Mouse (Mus musculus): ENCODE measurements around the gene Pofut2. TPM values are rescaled to one million over a fixed set of nuclear protein-coding genes. Genes with fewer than 3 reads are reported as not detected.

The Pofut2 gene
- polyA plus RNA-seq, 1 experiment = 44.9 TPM

GRCm38 (mm10) chr10:77247048-77247447 is 12.0 kb upstream of the Pofut2 start:
- H3K27me3 ChIP-seq (ENCODE audit: control insufficient read depth, insufficient read depth, low read length) = no peaks in the 10 kb centered on the region
- no peak overlapping the region for H3K4me3 ChIP-seq (replicated peaks; ENCODE audit: insufficient read depth, low read depth, low read length)
- 65% methylated on average over 5 of the region's 5 CpGs for WGBS
- DNase-seq = no peak
- peaks cover 31% of the 10 kb centered on the region for H3K4me1 ChIP-seq (ENCODE audit: control insufficient read depth, insufficient read depth, low read length)
- H3K27ac ChIP-seq (ENCODE audit: insufficient read depth, low read length) = no peak overlapping the region
- no peak for TF ChIP-seq CTCF (IDR thresholded peaks at IDR 0.05; ENCODE audit: borderline replicate concordance, insufficient read depth, low read depth, low read length)
- no peak for TF ChIP-seq POLR2A (IDR thresholded peaks at IDR 0.05; ENCODE audit: borderline replicate concordance, insufficient read depth, low read length)

- Histone ChIP-seq H3K27me3 (ENCODE audit: control insufficient read depth, insufficient read depth, low read length) (no peaks in the 10 kb centered on the region), H3K4me3 (replicated peaks; ENCODE audit: insufficient read depth, low read depth, low read length) (no peak overlapping the region), H3K27ac (ENCODE audit: insufficient read depth, low read length) (no peak overlapping the region), H3K4me1 (ENCODE audit: control insufficient read depth, insufficient read depth, low read length) (peaks cover 37% of the 10 kb centered on the region)
- TF ChIP-seq POLR2A (IDR thresholded peaks at IDR 0.05; ENCODE audit: borderline replicate concordance, insufficient read depth, low read length) (no peak), CTCF (IDR thresholded peaks at IDR 0.05; ENCODE audit: borderline replicate concordance, insufficient read depth, low read depth, low read length) (no peak)
- DNase-seq = no peak
- WGBS = 71% methylated on average over 7 of the region's 7 CpGs
These were observed 11.3 kb upstream of the Pofut2 start for GRCm38 (mm10) chr10:77247707-77248106.

GRCm38 (mm10) chr10:77251223-77251783 is 7.7 kb upstream of the Pofut2 start:
- Histone ChIP-seq H3K4me3 (replicated peaks; ENCODE audit: insufficient read depth, low read depth, low read length) (peak overlapping the region; percentile 42), H3K27ac (ENCODE audit: insufficient read depth, low read length) (peak overlapping the region; percentile 30), H3K4me1 (ENCODE audit: control insufficient read depth, insufficient read depth, low read length) (peaks cover 37% of the 10 kb centered on the region), H3K27me3 (ENCODE audit: control insufficient read depth, insufficient read depth, low read length) (no peaks in the 10 kb centered on the region)
- TF ChIP-seq POLR2A (IDR thresholded peaks at IDR 0.05; ENCODE audit: borderline replicate concordance, insufficient read depth, low read length) = no peak; the same call in 1 of the 2 replicates
- TF ChIP-seq CTCF (IDR thresholded peaks at IDR 0.05; ENCODE audit: borderline replicate concordance, insufficient read depth, low read depth, low read length) = peak; percentile 19; the same call in 1 of the 2 replicates
- 9% methylated on average over 18 of the region's 18 CpGs for whole genome bisulfite sequencing
- peak; percentile 69 to 81 for DNase-seq

- WGBS = 8% methylated on average over 18 of the region's 18 CpGs
- peaks cover 36% of the 10 kb centered on the region for H3K4me1 ChIP-seq (ENCODE audit: control insufficient read depth, insufficient read depth, low read length)
- H3K27me3 ChIP-seq (ENCODE audit: control insufficient read depth, insufficient read depth, low read length) = no peaks in the 10 kb centered on the region
- peak overlapping the region; percentile 66 for H3K27ac ChIP-seq (ENCODE audit: insufficient read depth, low read length)
- DNase-seq = peak; percentile 77 to 84
- H3K4me3 ChIP-seq (replicated peaks; ENCODE audit: insufficient read depth, low read depth, low read length) = peak overlapping the region; percentile 42
- peak; percentile 26; the same call in 1 of the 2 replicates for TF ChIP-seq POLR2A (IDR thresholded peaks at IDR 0.05; ENCODE audit: borderline replicate concordance, insufficient read depth, low read length)
- TF ChIP-seq CTCF (IDR thresholded peaks at IDR 0.05; ENCODE audit: borderline replicate concordance, insufficient read depth, low read depth, low read length) = no peak
These were observed 7.1 kb upstream of the Pofut2 start for GRCm38 (mm10) chr10:77251784-77252539.

- H3K4me1 ChIP-seq (ENCODE audit: control insufficient read depth, insufficient read depth, low read length) = peaks cover 27% of the 10 kb centered on the region
- TF ChIP-seq POLR2A (IDR thresholded peaks at IDR 0.05; ENCODE audit: borderline replicate concordance, insufficient read depth, low read length) (no peak), CTCF (IDR thresholded peaks at IDR 0.05; ENCODE audit: borderline replicate concordance, insufficient read depth, low read depth, low read length) (peak; percentile 90)
- no peak overlapping the region for H3K27ac ChIP-seq (ENCODE audit: insufficient read depth, low read length)
- WGBS = 0% methylated on average over 4 of the region's 4 CpGs
- DNase-seq = peak; percentile 77 to 88
- no peak overlapping the region for H3K4me3 ChIP-seq (replicated peaks; ENCODE audit: insufficient read depth, low read depth, low read length)
- no peaks in the 10 kb centered on the region for H3K27me3 ChIP-seq (ENCODE audit: control insufficient read depth, insufficient read depth, low read length)
These were observed 6.2 kb upstream of the Pofut2 start for GRCm38 (mm10) chr10:77252790-77253189.

- H3K4me1 ChIP-seq (ENCODE audit: control insufficient read depth, insufficient read depth, low read length) = peaks cover 22% of the 10 kb centered on the region
- WGBS = 65% methylated on average over 3 of the region's 3 CpGs
- TF ChIP-seq CTCF (IDR thresholded peaks at IDR 0.05; ENCODE audit: borderline replicate concordance, insufficient read depth, low read depth, low read length) (no peak), POLR2A (IDR thresholded peaks at IDR 0.05; ENCODE audit: borderline replicate concordance, insufficient read depth, low read length) (no peak)
- H3K27ac ChIP-seq (ENCODE audit: insufficient read depth, low read length) = no peak overlapping the region
- no peak for DNase-seq
- no peak overlapping the region for H3K4me3 ChIP-seq (replicated peaks; ENCODE audit: insufficient read depth, low read depth, low read length)
- no peaks in the 10 kb centered on the region for H3K27me3 ChIP-seq (ENCODE audit: control insufficient read depth, insufficient read depth, low read length)
These were observed 3.8 kb upstream of the Pofut2 start for GRCm38 (mm10) chr10:77255231-77255630.

GRCm38 (mm10) chr10:77255676-77256075 is 3.3 kb upstream of the Pofut2 start:
- WGBS = 73% methylated on average over 3 of the region's 3 CpGs
- no peak overlapping the region for H3K4me3 ChIP-seq (replicated peaks; ENCODE audit: insufficient read depth, low read depth, low read length)
- DNase-seq = no peak
- H3K27me3 ChIP-seq (ENCODE audit: control insufficient read depth, insufficient read depth, low read length) = no peaks in the 10 kb centered on the region
- peaks cover 18% of the 10 kb centered on the region for H3K4me1 ChIP-seq (ENCODE audit: control insufficient read depth, insufficient read depth, low read length)
- no peak overlapping the region for H3K27ac ChIP-seq (ENCODE audit: insufficient read depth, low read length)
- TF ChIP-seq CTCF (IDR thresholded peaks at IDR 0.05; ENCODE audit: borderline replicate concordance, insufficient read depth, low read depth, low read length) (no peak), POLR2A (IDR thresholded peaks at IDR 0.05; ENCODE audit: borderline replicate concordance, insufficient read depth, low read length) (no peak)

All from cerebellum, adult 2 months (tissue).